Mouse (Mus musculus) ES-E14 (cell line): ENCODE data around the gene Afap1.

Experiments
- HCFC1 ChIP-seq: IDR thresholded peaks from 2 replicates; pipeline ENCODE4 v1.6.1; 2012; ENCODE audit warnings: low read length, inconsistent platforms, borderline replicate concordance; ENCODE audit not compliant: insufficient read depth
- ZC3H11A ChIP-seq: IDR thresholded peaks from 2 replicates; pipeline ENCODE4 v1.6.1; 2012; ENCODE audit warnings: low read depth, mild to moderate bottlenecking, inconsistent platforms, low read length, borderline replicate concordance
- ZNF384 ChIP-seq: IDR thresholded peaks from 2 replicates; pipeline ENCODE4 v1.6.1; 2012; ENCODE audit warnings: low read depth, low read length, inconsistent platforms

- TF ChIP-seq HCFC1 (no peak), ZNF384 (no peak), ZC3H11A (no peak)
Observed at GRCm38 (mm10) chr5:35960168-35960567, 67.0 kb downstream of the Afap1 start.
